Mouse (Mus musculus): ENCODE measurements around the gene AI597479.

Gene AI597479

DNA sequence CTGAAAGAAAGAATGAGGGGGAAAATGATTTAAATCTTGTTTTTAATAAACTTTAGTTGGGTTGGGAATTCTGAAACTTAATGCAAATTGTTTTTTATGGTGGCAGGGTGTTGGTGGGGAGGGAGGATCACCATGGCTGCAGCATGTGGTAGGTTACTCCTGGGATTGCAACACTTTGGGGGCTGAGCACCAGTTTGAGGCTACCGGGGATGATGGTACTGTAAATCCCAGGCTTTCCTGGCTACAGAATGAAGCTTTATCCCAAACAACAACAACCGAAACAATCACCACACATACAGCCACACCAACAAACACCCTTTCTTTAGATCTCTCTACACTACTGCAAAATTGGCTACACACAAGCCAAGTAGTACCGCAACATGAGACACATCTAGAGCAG, 63.9 kb downstream of the AI597479 start:
- no peak for DNase-seq (ENCODE audit: low spot score in 2 of 2)

DNA sequence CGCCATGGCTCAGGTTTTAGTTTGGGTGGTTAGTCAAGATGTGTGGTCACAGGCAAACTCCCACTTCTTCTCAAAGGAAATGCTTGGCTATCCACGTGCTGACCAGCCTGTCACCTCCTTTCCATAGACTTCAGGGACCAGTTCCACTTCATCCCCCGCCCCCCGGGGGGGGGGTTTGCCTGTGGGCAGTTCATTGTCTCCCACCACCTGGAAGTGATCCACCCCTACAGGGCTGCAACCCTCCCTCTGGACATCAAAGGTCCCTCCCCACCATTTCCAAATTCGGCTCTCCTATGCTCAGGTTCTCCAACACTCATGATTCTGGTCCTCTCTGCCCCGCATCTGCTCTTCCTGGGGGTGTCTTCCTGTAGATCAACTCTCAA, 64.6 kb downstream of the AI597479 start:
- DNase-seq (ENCODE audit: low spot score in 2 of 2): no peak

DNA sequence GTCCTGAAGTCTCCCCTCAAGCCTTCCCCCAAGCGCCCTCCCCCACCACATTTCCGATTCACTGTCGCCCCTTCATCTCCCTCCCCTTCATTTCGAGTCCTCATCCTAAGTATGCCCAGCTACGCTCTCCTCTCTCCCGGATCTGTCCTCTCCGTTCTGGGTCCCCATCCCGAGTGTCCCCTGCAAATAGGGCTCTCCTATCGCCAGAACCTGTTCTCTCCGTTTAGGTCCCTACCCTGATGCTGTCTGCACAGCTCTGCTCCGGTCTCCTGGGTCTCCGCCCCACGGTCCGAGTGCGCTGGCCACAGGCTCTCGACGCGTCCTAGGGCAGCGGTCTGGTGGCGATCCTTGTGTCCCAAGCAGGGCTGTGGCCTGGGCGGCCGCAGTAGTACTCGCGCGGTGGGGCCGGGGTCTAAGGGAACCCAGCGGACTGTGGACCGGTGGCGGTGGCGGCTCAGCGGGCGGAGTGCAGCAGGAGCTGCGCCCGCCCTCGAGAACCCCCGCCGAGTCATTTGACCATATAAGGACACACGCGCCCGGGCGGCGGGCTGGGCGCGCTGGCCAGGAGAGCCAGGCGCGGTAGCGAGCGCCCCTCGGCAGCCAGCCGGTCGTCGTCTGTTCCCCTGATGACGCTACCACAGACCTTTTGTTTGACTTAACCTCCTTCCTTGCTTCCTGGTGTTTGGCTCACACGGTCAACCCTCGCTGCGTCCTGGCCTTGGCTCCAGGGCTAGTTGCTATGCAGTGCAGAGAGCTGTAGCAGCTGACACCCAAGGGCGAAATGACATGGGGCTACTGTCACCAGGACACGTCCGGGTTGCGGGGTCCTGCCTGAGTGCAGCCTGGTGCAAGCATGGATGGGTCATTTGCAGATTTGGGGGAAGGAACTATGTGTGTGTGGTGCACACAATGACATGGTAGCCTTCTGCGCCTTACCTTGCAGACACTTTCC, 65.2 kb downstream of the AI597479 start:
- DNase-seq (ENCODE audit: low spot score in 2 of 2): peak in 1 of 2 experiments; percentile 76

DNA sequence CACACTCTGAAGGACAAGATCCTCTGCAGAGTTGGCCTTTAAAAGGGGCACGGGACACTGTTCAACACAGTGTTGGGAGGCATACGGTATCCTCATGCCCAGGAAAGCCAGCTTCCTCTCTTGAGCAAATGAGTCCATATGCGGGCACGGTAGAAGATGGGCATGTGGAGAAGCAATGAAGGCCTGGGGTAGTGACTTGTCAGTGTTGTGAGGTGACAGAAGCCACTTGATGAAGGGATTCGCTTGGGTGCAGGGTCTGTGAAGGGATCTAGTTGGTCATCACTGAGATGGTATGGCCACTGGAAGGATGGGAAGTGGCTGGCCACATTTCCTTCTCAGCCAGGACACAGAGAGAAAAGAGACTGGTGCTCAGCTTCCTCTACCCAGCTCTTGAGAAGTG, 66.1 kb downstream of the AI597479 start:
- no peak for DNase-seq (ENCODE audit: low spot score in 2 of 2)

Data from left cerebral cortex, adult 9 months (tissue).